Mouse (Mus musculus) adrenal gland, adult 2 months (tissue): ENCODE measurements around the gene Foxa1. TPM values are rescaled to one million over a fixed set of nuclear protein-coding genes. Genes with fewer than 3 reads are reported as not detected.

ENCODE experiments used
- DNase-seq: peaks from one replicate; pipeline ENCODE4 v3.0.0; 2021
- polyA plus RNA-seq: library from polyadenylated mRNA; depleted of rRNA; stranded (reverse); fragments of >200 nt; gene quantifications from 2 replicates; pipeline ENCODE4 v1.2.3, GENCODE M21; 2012
- total RNA-seq, 2 experiments: library from RNA; stranded (reverse); gene quantifications; 2 replicates each; pipeline ENCODE4 v1.2.3; 2021

Foxa1 gene
- total and polyA plus RNA-seq, 3 experiments: 0.03 TPM; not detected in 2

- no peak for DNase-seq
These were observed 5.6 kb downstream of the Foxa1 start for GRCm38 (mm10) chr12:57541118-57541517.

- DNase-seq: peak; percentile 13
These were observed 7.1 kb downstream of the Foxa1 start for GRCm38 (mm10) chr12:57539551-57539985.

GRCm38 (mm10) chr12:57538588-57539550 lies 7.8 kb downstream of the Foxa1 start:
- peak; percentile 20 for DNase-seq

- DNase-seq: no peak
These were observed 8.7 kb downstream of the Foxa1 start for GRCm38 (mm10) chr12:57537791-57538587.

GRCm38 (mm10) chr12:57536909-57537670 lies 9.6 kb downstream of the Foxa1 start:
- no peak for DNase-seq

GRCm38 (mm10) chr12:57536056-57536908 lies 10.4 kb downstream of the Foxa1 start:
- no peak for DNase-seq

GRCm38 (mm10) chr12:57534879-57535611 lies 11.7 kb downstream of the Foxa1 start:
- no peak for DNase-seq

- DNase-seq: no peak
These were observed 12.2 kb downstream of the Foxa1 start for GRCm38 (mm10) chr12:57534517-57534878.

- DNase-seq: no peak
These were observed 16.2 kb downstream of the Foxa1 start for GRCm38 (mm10) chr12:57530474-57530873.

- no peak for DNase-seq
These were observed 18.4 kb downstream of the Foxa1 start for GRCm38 (mm10) chr12:57528335-57528734.

- no peak for DNase-seq
These were observed 30.9 kb downstream of the Foxa1 start for GRCm38 (mm10) chr12:57515702-57516377.

GRCm38 (mm10) chr12:57514552-57514951 lies 32.2 kb downstream of the Foxa1 start:
- no peak for DNase-seq

- no peak for DNase-seq
These were observed 35.2 kb downstream of the Foxa1 start for GRCm38 (mm10) chr12:57511560-57511959.

GRCm38 (mm10) chr12:57511127-57511526 lies 35.6 kb downstream of the Foxa1 start:
- no peak for DNase-seq

GRCm38 (mm10) chr12:57509726-57510125 lies 37.0 kb downstream of the Foxa1 start:
- no peak for DNase-seq

- no peak for DNase-seq
These were observed 37.8 kb downstream of the Foxa1 start for GRCm38 (mm10) chr12:57508938-57509337.

- no peak for DNase-seq
These were observed 41.4 kb downstream of the Foxa1 start for GRCm38 (mm10) chr12:57505329-57505728.

GRCm38 (mm10) chr12:57500246-57500645 lies 46.5 kb downstream of the Foxa1 start:
- DNase-seq: no peak

- DNase-seq: no peak
These were observed 50.2 kb downstream of the Foxa1 start for GRCm38 (mm10) chr12:57496347-57497119.
